Mouse (Mus musculus) cerebellum, adult 9-10 months (tissue): ENCODE measurements around the gene Abcd2.
A peak's percentile ranks its signal among the peaks of the same experiment; 100 is the strongest.

Experiments
- DNase-seq: peaks from one replicate; pipeline ENCODE4 v3.0.0; 2022

Abcd2 gene

DNA sequence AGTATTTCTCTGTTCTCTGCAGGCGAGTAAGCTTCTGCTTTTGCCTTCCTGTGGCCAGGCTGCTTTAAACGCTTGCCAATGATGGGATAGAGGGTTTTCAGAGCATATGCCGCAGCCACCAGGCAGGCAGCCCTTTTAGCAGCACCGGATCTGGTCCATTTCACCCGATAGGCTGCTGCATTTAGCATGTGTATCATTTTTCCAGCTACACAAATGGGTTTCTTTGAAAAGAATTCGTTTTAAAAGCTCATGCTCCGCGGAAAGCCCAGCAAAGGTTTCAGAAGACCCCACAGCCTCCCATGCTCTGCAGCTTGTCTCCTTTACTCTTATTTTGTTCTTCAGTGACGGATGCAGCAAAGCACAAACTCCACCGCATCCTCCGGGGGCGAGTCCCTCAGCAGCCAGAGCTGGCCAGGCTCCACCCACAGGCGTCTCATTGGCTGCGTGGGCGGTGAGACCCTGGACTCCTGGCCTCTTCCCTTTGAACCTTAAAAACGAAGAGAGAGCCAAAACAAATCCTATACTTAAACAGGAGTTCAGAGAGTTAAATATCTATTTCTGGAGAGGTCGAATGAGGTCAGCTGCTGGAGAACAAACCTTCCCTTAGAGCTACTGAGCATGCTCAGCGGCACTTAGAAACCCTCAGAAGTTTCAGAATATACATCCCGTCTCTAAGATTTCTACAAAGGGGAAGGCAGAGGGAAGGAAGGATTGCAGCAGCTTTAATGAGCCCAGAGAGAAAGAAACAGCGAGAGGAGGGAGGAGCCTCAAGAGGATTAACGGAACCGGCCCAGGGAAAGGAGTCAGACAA is at the start of gene Abcd2:
TSS of gene Abcd2 (minus strand) at position 388 of the 811 bp plus-strand sequence.
- DNase-seq: peak; percentile 84

DNA sequence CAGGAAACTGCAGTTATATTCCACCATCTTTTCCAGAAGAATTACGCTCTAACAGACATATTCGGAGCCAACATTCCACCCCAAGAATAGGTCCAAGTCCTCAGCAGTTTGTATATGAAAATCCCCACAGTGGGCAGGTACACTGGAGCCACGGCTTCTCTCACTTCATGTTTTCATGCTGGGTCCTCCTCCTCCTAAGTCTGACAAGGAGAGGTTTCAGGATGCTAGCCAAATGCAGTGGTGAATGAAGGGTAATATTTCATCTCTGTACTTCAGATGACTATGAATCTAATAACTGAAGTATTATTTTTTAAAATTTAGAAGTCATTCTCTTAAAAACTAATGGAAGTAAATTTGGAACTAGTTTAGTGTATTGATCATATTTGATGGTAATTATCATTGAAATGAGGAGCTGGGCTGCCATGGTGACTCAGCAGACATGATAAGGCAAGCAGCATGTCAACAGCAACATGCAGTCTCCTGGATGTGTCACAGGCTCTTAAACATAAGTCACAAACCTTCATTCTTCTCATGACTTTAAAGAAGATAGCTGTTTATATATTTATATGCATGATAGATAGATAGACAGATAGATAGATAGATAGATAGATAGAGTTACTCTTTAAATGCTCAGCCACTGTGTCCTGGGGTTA is 49.2 kb upstream of the Abcd2 start:
- no peak for DNase-seq

DNA sequence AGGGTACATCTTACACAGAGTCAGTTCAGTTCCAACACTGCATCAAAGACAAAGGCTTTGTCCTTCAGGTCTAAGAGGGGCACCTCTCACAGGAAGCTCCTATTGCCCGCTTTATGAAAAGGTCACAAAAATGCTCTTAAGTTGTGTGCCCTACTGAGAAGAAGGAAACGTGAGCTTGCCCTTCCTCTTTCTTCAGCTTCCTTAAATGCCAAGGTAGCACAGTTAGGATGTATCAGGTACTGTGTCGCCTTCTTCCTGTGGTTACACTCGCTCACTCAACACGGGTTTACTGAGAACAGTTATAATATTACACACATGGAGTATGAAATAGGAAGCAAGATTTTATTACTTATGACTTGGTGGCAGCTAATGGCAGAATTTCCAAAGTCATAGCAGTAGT is 45.7 kb upstream of the Abcd2 start:
- no peak for DNase-seq

DNA sequence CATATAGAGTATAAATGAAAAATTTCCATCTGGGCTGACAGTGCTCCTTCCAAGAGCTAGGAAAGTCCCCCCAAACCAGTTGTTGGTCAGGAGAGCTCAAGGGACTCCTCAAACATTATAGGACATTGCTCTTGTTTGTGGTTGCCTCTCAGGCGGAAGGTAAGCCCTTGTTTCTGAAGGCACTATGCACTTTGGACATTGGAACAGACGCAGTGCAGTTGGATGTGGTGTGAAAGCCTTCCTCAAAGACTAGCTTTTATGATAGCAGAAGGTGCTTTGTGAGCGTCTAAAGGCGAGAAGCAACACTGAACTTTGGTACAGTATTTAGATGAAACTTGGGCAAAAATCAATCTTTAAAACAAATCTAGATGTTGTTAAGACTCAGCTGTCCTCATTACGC is 14.9 kb upstream of the Abcd2 start:
- DNase-seq: no peak

DNA sequence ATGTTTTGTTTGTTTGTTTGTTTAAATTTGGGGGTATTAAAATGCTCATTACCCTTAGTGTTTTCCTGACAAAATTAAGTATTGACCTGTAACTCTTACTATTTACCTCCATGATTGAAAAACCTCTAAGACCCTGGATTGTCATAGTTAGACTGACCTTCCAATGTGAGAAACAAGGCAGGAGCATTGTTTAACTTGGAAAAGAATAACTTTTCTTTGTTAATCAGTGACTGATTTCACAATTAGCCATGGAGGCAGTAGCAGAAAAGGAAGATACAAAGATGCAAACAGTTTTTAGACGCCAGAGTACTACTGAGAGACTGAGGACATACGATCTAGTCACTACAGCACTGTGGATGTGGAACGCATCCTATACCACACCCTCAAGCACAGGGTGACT is 11.9 kb upstream of the Abcd2 start:
- no peak for DNase-seq

DNA sequence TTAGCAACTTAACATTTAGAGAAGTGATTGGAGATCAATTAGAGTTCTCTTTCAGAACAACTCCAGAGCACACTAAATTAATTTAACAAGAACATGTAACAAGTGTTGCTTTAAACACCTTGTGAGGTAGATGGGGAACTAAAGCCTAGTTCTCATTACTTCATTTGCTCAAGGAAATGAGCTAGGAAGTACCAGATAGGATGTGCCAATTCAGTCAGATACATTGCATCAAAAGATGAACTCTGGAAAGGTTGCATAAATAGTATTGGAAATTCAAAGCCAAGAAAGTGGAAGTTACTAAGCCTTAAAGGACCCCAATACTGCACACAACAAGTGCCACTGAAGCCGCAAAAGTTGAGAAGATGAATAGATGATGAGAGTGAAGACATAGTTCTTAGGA is 10.9 kb upstream of the Abcd2 start:
- no peak for DNase-seq

DNA sequence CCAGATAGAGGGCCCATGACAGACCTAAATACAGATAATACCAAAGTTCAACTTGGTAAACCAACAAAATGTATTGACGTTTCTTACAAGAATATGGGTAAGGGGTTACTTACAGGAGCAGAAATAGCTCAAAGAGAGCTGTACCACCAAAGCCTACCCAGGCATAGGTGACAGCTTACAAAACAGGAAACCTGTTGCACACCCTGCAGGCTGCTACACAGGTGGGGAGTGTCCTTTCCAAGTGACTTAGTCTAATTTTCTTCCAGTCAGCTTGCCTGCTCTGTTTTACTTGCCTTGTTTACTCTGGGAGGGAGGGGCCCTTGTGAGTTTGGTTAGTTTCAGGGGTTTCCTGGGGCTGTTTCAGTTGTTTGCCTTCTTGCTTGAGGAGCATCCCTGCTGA is 9.2 kb upstream of the Abcd2 start:
- DNase-seq: no peak

DNA sequence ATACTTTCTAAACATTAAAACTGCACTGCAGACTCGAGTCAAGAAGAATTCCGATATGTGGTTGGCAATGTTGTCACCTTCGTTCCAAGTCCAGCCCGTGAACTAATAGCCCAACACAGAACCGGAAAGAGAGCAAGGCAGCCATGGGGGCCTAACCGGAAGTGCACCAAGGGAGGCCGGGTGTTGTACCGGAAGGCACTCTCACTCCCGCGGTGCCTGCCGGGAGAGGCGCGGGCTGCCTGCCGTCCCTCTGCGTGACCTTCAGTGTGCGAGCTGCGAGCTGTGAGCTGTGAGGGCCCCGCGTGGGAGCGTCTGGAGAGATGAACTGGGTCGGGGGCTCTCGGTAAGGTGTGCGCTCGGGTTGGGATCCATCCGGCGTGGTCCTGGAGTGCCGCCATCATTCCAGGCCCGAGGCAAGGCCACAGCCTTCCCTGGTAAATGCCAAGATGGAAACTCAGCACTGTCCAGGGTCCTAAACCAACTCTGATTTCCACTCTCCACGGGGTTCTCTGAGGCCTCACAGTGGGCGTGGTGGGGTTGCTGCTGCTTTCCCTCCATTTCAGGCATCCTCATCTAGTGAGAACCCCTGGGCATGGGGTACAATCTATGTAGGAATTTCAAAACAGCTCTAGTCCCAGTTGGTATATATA is 7.8 kb upstream of the Abcd2 start, which contains the start of gene CN725425:
TSS of gene CN725425 (plus strand) at position 239 of the 650 bp plus-strand sequence.
- DNase-seq: no peak

DNA sequence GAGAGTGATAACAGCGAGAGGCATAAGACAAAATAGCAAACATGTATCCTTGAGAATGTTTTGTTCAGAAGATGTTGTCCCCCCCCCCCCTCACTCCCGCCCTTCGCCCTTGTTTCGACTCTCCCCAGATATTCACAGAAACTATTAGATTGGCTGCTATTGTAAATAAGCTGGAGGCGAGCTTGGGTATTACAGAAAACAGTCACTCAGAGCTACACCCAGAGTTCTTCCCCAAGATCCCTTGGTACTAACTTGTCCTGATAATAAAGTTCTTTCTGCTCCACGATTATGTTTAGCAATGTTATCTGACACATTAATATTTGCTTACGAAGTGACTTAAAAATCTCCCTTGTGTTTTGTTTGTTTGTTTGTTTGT is 612 bp upstream of the Abcd2 start:
- DNase-seq: no peak

DNA sequence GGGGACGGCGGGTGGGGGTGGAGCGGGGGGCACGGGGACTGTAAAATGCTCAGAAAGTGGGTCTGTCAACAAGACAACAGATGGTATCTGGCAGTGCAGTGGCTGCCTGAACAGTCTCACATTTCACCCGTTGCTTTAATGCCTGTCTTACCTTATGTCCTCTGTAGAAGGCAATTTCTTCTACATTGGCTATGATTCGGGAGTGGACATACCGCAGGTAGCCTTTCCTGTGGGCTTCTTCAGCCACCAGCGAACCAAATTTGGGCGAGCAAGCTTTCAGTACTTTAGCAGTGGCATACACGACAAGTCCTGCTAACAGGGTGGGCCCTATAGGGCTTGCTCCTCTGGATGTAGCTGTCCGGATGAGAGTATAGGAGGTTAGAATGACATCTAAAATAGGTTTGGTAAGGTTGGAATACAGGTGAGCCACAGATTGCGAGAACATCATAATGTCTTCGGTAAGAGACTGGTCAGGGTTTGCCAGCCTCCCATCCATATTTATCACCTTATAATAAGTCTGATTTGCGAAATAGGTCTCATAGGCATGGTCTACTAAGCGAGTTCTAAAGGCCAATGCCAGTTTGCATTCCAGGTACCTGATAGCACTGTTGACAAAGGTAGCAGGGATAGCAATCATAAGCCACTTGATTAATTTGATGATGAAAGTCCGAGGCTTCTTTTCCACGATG is 936 bp downstream of the Abcd2 start:
- DNase-seq: peak; percentile 61

DNA sequence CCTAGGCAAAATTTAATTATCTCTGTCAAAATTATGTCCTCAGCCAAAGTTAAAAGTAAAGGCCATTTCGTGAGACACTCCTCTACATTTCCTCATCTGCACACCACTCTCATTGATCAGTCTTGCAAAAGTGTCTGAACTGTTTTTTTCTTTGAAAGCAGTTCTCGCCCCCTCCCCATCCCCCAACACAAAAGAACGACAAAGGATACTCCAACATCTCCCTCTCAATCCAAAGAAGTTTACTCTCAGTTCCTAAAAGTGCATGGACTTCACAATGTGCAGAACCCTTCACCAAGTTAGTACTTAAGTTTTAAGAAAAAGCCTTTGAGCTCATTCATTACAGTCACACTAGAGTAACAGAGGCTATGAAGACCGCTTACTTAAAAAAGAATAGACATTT is 1.6 kb downstream of the Abcd2 start:
- DNase-seq: peak; percentile 35

DNA sequence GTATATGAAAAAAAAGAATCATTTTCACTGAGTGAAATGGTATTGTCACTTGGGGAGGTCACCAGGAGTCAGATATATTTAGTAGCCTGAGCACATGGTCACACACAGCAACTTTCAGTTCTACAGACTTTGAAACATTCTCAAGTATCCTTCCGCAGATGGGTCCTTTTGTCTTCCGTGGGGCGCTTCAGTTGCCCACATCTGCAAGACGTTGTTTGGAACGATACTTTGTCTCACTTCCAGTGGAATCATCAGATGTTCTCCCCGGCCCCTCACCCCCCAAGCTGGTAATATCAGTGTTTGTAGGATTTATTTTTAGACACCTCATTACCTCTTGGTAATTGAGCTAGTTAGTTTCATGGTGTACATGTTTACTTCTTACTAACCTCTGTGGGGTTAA is 5.2 kb downstream of the Abcd2 start:
- no peak for DNase-seq

DNA sequence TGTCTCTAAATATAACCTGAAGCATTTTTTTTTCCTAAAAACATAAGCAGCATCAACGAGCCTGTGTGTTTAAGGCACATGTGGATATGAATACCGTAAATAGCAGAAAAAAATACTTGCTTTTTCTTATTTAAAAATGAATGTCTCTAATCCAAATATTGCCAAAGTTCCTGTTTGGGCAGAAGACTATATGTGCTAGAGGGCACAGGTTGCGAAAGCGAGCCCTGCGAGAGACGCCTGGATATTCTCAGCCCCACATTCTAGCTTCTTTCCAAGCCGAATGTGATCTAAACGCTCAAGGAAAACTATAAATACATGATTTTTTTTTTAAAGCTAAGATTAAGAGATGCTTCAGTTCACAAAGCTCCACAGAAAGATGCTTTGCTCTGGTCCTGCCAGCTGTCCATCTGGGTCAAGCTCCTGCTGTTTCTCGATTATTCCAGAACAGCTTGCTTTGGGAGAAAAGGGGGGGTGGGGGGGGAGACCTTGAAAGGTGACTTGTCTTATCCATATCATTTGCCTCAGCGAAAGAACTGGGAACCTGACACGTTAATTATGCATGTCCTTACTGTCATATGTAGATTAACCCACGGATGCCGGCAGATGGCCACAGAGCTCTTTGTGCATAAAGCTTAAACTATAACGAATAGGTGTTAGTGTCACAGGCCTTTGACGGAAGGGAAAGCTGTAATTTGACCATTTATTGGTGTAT is 11.5 kb downstream of the Abcd2 start:
- peak; percentile 61 for DNase-seq

DNA sequence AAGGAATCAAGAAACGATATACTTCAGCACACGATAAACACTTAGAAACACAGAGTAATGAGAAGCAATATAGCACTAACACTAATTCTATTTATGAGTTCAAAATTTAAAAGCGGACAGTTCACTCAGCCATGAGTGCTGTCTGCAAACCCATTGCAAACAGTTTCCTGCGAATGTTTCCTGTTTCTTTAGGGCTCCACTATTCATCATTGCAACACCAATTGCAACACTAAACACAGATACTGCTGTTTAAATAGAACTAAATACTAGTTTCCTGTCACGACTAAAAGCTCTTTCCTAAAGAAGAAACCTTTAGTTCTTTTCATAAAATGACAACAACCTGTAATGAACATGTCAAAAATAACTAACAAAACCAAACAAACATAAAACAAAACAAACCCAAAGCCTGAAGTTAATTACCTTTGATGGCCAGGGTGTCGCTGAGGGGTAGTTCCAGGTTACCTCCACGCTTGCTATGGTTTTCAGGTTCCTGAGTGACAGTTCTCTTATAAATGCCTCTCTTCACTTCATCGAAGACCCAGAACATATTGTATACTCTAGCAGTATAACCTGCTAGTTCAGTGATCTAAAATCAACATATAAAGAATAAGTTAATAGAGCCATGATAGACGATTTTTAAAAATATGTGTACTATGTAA is 12.8 kb downstream of the Abcd2 start:
- DNase-seq: no peak

DNA sequence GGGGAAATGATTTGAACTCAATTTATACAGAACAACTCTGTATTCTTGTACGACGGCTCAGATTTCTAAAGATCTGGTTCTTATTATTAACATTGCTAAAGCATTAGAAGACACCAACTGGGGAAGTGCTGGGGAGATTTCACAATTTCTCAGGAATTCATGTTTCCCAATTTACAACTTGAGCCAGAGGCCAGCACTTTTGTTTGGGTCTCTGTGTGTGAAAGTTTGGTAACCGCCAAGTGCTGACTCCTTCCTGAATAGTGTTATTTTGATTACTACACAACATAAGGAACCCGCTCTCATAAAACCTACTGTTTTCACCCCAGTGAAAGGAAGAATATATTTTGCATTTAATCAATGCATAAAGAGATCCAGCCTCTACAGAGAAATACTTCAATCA is 19.4 kb downstream of the Abcd2 start:
- DNase-seq: no peak

DNA sequence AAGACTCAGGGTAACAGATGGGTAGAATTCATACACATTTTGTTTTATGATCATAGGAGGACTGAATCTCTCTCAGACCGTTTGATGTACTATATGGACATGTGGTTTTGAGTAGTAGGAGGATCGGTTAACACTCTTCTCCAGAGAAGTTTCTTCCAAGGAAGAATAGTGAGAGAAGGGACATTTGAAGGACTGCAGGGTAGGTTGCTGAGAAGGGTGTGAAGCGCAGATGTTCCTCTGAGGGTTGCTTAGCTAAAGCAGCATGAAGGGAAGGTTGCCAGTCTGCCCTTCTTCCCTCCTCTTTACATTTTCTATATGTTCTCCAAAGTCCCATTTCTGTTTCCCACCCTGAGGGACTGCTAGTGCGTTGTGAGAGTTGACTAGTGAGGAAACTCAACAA is 20.3 kb downstream of the Abcd2 start:
- no peak for DNase-seq

DNA sequence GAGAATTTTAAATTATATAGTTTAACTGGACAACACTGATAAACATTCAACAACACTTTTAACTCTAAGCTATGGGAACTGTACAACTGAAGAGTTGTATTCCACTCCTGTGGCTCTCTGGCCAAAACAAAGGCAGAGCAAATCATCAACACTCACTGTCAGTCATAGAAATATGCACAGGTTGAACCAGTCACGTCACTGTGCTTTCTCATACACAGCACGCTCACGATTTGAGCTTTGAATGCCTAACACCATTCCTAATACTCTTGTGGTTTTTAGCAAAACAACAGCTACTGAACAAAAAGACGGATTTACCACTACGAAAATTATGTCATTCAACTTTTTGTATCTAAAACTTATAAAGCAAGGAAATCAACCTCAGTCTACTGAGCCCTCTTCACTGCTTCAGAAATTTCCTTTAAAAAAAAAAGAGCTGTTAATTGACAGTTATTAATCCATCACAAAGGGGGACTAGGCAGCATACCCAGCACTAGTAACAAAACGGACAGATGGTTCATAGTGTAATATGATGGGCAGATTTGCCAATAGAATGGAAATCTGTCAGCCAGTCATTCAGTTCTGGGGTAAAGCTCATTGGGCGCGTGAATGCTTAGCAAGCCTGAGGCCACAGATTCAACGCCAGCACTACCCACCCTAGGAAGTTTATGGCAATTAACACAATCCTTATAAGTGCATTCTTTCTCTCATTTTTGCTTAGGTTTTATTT is 20.8 kb downstream of the Abcd2 start:
- DNase-seq: no peak

DNA sequence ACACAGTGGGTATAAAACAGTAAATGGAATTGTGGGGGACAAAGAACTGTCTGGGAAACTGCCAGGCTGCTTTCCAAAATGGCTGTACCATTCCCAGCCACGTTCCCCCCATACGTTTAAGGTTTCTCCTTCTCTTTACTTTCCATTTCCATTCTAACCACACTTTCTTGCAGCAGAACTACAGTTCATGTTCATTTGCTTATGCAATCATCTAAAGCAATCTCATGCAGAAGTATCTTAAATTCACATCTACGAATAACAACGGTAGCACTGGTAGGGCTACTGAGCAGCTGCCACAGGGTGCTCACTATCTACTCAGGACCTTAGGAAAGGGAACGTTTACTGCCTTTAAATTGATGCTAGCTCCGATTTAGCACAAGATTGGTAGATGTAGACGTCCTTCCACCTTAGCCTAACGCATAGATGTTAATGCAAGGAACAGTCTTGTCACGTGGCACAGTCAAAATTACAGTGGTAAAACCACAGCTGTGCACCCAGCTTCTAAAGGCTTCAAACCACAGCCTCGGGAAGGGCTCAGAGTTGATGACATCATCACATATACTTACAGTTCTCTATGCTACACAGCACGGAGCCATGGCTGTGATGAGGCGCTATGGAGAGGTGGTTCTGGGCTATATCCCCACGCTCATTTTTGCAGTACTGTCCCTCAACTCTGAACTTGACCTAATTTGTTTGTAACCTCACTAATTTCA is 23.6 kb downstream of the Abcd2 start:
- no peak for DNase-seq

DNA sequence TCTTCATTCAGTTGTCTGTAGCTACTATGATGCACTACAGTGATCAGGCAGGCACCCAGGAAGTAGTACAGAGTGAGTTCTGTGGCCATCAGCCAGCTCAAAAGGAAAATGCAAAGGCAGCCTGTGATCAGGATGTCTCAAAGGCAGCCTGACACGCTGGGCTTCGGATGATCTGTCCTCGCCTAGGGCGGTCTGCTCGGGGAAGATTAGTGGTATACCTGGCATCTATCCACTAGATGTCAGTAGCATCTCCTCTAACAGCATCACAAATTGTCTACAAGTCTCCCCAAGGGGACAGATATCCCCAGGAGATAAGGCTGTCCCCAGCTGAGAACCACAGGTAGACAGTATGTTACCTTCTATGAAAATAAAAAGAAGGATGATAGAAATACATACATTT is 26.6 kb downstream of the Abcd2 start:
- DNase-seq: peak; percentile 62

DNA sequence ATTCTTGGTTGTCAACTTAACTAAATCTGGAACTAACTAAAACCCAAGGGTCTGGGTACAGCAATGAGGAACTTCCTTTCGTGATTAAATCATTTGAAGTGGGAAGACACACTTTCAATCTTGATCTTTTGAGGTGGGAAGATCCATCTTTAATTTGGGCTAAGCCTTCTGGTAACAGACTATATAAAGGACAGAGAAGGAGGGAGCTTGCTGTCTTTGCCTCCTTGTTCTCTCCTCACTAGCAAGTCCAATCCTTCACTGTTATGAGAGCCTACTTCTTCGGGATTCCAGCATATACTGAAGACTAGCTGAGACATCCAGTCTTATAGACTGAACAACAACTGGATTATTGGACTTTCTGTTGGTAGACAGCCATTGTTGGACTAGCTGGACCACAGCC is 28.1 kb downstream of the Abcd2 start:
- no peak for DNase-seq

DNA sequence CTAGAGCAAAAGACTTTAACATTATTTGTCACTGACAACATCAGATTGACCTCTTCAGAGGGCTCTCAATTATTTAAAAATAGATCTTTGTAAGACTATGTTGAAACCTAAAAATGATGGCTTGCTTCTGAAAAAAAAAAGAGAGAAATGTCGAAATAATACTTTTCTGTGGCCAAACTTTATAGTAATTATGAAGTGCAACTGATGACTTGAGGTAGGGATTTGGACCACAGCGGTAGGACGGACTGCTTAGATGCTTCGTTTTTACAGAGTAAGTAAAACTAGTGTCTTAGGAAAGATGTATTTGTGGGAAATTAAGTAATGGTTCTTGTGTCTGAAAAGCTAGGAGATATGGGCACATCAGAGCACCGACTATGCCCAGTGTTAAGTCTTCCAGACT is 30.4 kb downstream of the Abcd2 start:
- no peak for DNase-seq
